Mouse (Mus musculus) heart, embryonic 13.5 days (tissue): ENCODE results near the gene Hcrt. TPM values are rescaled to one million over a fixed set of nuclear protein-coding genes. Genes with fewer than 3 reads are reported as not detected.

Experiments used
- ATAC-seq: fragments of 200-750 bp; cut with Nextera tagmentation; 2 replicates; pipeline ENCODE4 v1.8.0; 2017; ENCODE audit warnings: moderate TSS enrichment; ENCODE audit not compliant: insufficient number of reproducible peaks, low FRiP score, low TSS enrichment; ENCODE audit errors: extremely low read depth
- H3K27ac ChIP-seq: fragments of 300-500 bp; sonication (generic); replicated peaks from 2 replicates; pipeline ENCODE4 v1.5.1; 2015; ENCODE audit warnings: moderate library complexity, mild to moderate bottlenecking, inconsistent platforms
- H3K27me3 ChIP-seq: fragments of 300-500 bp; sonication (generic); replicated peaks from 2 replicates; pipeline ENCODE4 v1.6.1; 2015; ENCODE audit warnings: mild to moderate bottlenecking, inconsistent platforms
- H3K36me3 ChIP-seq: fragments of 300-500 bp; sonication (generic); 2 replicates; pipeline ENCODE4 v1.6.1; 2015; ENCODE audit warnings: mild to moderate bottlenecking, inconsistent platforms
- H3K4me1 ChIP-seq: fragments of 300-500 bp; sonication (generic); 2 replicates; pipeline ENCODE4 v1.6.1; 2015; ENCODE audit warnings: inconsistent platforms
- H3K4me2 ChIP-seq: fragments of 300-500 bp; sonication (generic); 2 replicates; pipeline ENCODE4 v1.6.1; 2015; ENCODE audit warnings: inconsistent platforms, mild to moderate bottlenecking, moderate library complexity
- H3K4me3 ChIP-seq: fragments of 300-500 bp; sonication (generic); 2 replicates; pipeline ENCODE4 v1.5.1; 2015; ENCODE audit warnings: moderate library complexity, mild to moderate bottlenecking, inconsistent platforms
- H3K9ac ChIP-seq: fragments of 300-500 bp; sonication (generic); 2 replicates; pipeline ENCODE4 v1.6.1; 2015; ENCODE audit warnings: inconsistent platforms, mild to moderate bottlenecking, moderate library complexity
- H3K9me3 ChIP-seq: fragments of 300-500 bp; sonication (generic); 2 replicates; pipeline ENCODE4 v1.6.1; 2016; ENCODE audit warnings: inconsistent platforms
- WGBS: fragments of 180-500 bp; shearing (Covaris S2); methylation state at CpG from one replicate; pipeline ENCODE4 v1.1.7; 2015; ENCODE audit warnings: mixed read lengths; 5-methylcytosine and 5-hydroxymethylcytosine counted together
- polyA plus RNA-seq: library from polyadenylated mRNA; unstranded; fragments of >200 nt; fragmentation: Nextera tagmentation; extraction: Ambion mirVana; gene quantifications from 2 replicates; pipeline ENCODE4 v1.2.1, GENCODE M21; 2015

The Hcrt gene
- polyA plus RNA-seq, 1 experiment from 2014 or later, result not detected

GRCm38 (mm10) chr11:100789702-100790101 lies 27.0 kb upstream of the Hcrt start:
- no peak for ATAC-seq
- Histone ChIP-seq H3K27me3 (no peaks in the 10 kb centered on the region), H3K4me1 (peaks cover 7% of the 10 kb centered on the region; the same call in 1 of the 2 replicates), H3K27ac (no peak overlapping the region), H3K9me3 (no peaks in the 10 kb centered on the region), H3K9ac (no peak overlapping the region), H3K36me3 (peaks cover 93% of the 10 kb centered on the region), H3K4me2 (no peak overlapping the region), H3K4me3 (no peak overlapping the region)
- WGBS, result 86% methylated on average over 3 of the region's 3 CpGs

GRCm38 (mm10) chr11:100785774-100786173 lies 23.0 kb upstream of the Hcrt start:
- H3K27ac ChIP-seq, result no peak overlapping the region
- WGBS, result 92% methylated on average over 2 of the region's 2 CpGs
- peaks cover 94% of the 10 kb centered on the region for H3K36me3 ChIP-seq
- H3K4me2 ChIP-seq, result no peak overlapping the region
- no peak overlapping the region for H3K9ac ChIP-seq
- ATAC-seq, result no peak
- no peaks in the 10 kb centered on the region for H3K9me3 ChIP-seq
- H3K4me3 ChIP-seq, result no peak overlapping the region
- H3K27me3 ChIP-seq, result no peaks in the 10 kb centered on the region
- peaks cover 10% of the 10 kb centered on the region for H3K4me1 ChIP-seq

- Histone ChIP-seq H3K4me1 (peaks cover 6% of the 10 kb centered on the region), H3K9me3 (no peaks in the 10 kb centered on the region), H3K27me3 (no peaks in the 10 kb centered on the region), H3K4me2 (no peak overlapping the region), H3K27ac (no peak overlapping the region), H3K36me3 (peaks cover 94% of the 10 kb centered on the region), H3K4me3 (no peak overlapping the region), H3K9ac (no peak overlapping the region)
- 73% methylated on average over 8 of the region's 8 CpGs for WGBS
- ATAC-seq, result no peak
Observed at GRCm38 (mm10) chr11:100784286-100784685, 21.6 kb upstream of the Hcrt start.

- no peak overlapping the region for H3K4me3 ChIP-seq
- no peaks in the 10 kb centered on the region for H3K27me3 ChIP-seq
- H3K4me1 ChIP-seq, result peaks cover 6% of the 10 kb centered on the region
- H3K4me2 ChIP-seq, result no peak overlapping the region
- no peak for ATAC-seq
- WGBS, result 84% methylated on average over 13 of the region's 13 CpGs
- no peaks in the 10 kb centered on the region for H3K9me3 ChIP-seq
- H3K36me3 ChIP-seq, result peaks cover 87% of the 10 kb centered on the region
- no peak overlapping the region for H3K9ac ChIP-seq
- H3K27ac ChIP-seq, result 0 out of 2 replicates have a peak overlapping the region, but pooled peaks have one; percentile 4
Observed at GRCm38 (mm10) chr11:100782568-100782967, 19.8 kb upstream of the Hcrt start.

GRCm38 (mm10) chr11:100781763-100782475 lies 19.2 kb upstream of the Hcrt start:
- WGBS, result 75% methylated on average over 15 of the region's 15 CpGs
- H3K9me3 ChIP-seq, result no peaks in the 10 kb centered on the region
- H3K4me2 ChIP-seq, result no peak overlapping the region
- peaks cover 80% of the 10 kb centered on the region for H3K36me3 ChIP-seq
- peak overlapping the region; percentile 49 for H3K27ac ChIP-seq
- H3K4me1 ChIP-seq, result peaks cover 6% of the 10 kb centered on the region
- no peak for ATAC-seq
- no peaks in the 10 kb centered on the region for H3K27me3 ChIP-seq
- H3K4me3 ChIP-seq, result no peak overlapping the region
- H3K9ac ChIP-seq, result no peak overlapping the region

GRCm38 (mm10) chr11:100780247-100780646 lies 17.5 kb upstream of the Hcrt start:
- Histone ChIP-seq H3K27ac (0 out of 2 replicates have a peak overlapping the region, but pooled peaks have one; percentile 12), H3K4me2 (no peak overlapping the region), H3K27me3 (no peaks in the 10 kb centered on the region), H3K4me3 (no peak overlapping the region), H3K9ac (no peak overlapping the region), H3K4me1 (peaks cover 6% of the 10 kb centered on the region), H3K9me3 (no peaks in the 10 kb centered on the region), H3K36me3 (peaks cover 63% of the 10 kb centered on the region)
- ATAC-seq, result no peak
- WGBS, result 67% methylated on average over 8 of the region's 8 CpGs

GRCm38 (mm10) chr11:100778069-100778468 lies 15.3 kb upstream of the Hcrt start:
- H3K4me2 ChIP-seq, result no peak overlapping the region
- no peak overlapping the region for H3K4me3 ChIP-seq
- no peak for ATAC-seq
- H3K9ac ChIP-seq, result no peak overlapping the region
- H3K27me3 ChIP-seq, result no peaks in the 10 kb centered on the region
- H3K36me3 ChIP-seq, result peaks cover 43% of the 10 kb centered on the region
- peaks cover 6% of the 10 kb centered on the region for H3K4me1 ChIP-seq
- 54% methylated on average over 3 of the region's 3 CpGs for WGBS
- no peaks in the 10 kb centered on the region for H3K9me3 ChIP-seq
- no peak overlapping the region for H3K27ac ChIP-seq

GRCm38 (mm10) chr11:100775921-100776320 lies 13.2 kb upstream of the Hcrt start:
- H3K9me3 ChIP-seq, result no peaks in the 10 kb centered on the region
- H3K4me1 ChIP-seq, result no peaks in the 10 kb centered on the region
- H3K4me3 ChIP-seq, result no peak overlapping the region
- WGBS, result 79% methylated on average over 10 of the region's 10 CpGs
- H3K27ac ChIP-seq, result no peak overlapping the region
- no peak overlapping the region for H3K9ac ChIP-seq
- H3K4me2 ChIP-seq, result no peak overlapping the region
- peaks cover 26% of the 10 kb centered on the region for H3K36me3 ChIP-seq
- H3K27me3 ChIP-seq, result no peaks in the 10 kb centered on the region
- no peak for ATAC-seq

- Histone ChIP-seq H3K9ac (no peak overlapping the region), H3K36me3 (peaks cover 10% of the 10 kb centered on the region), H3K9me3 (no peaks in the 10 kb centered on the region), H3K4me2 (no peak overlapping the region), H3K4me3 (no peak overlapping the region), H3K27me3 (no peaks in the 10 kb centered on the region), H3K27ac (no peak overlapping the region), H3K4me1 (peaks cover 7% of the 10 kb centered on the region)
- WGBS, result 82% methylated on average over 4 of the region's 4 CpGs
- ATAC-seq, result no peak
Observed at GRCm38 (mm10) chr11:100774261-100774660, 11.5 kb upstream of the Hcrt start.

GRCm38 (mm10) chr11:100770646-100771408 lies 8.1 kb upstream of the Hcrt start, which contains the start of gene Ghdc:
Gene Ghdc (minus strand): TSS chr11:100770957.
- peak within 1 kb of the TSS; percentile 77 for H3K4me3 ChIP-seq
- H3K36me3 ChIP-seq, result peaks cover 5% of the 10 kb centered on the region; the same call in 1 of the 2 replicates
- no peaks in the 10 kb centered on the region for H3K9me3 ChIP-seq
- peak within 1 kb of the TSS; percentile 60 for H3K27ac ChIP-seq
- peaks cover 7% of the 10 kb centered on the region for H3K4me1 ChIP-seq
- peak within 1 kb of the TSS; percentile 84 for H3K9ac ChIP-seq
- ATAC-seq, result 0 out of 2 replicates have a peak, but pooled peaks have one; percentile 14
- H3K27me3 ChIP-seq, result no peaks in the 10 kb centered on the region
- peak within 1 kb of the TSS; percentile 76 for H3K4me2 ChIP-seq
- WGBS, result 14% methylated on average over 17 of the region's 17 CpGs

- H3K27ac ChIP-seq, result 0 out of 2 replicates have a peak overlapping the region, but pooled peaks have one; percentile 60
- no peak for ATAC-seq
- peaks cover 7% of the 10 kb centered on the region for H3K4me1 ChIP-seq
- no peaks in the 10 kb centered on the region for H3K9me3 ChIP-seq
- H3K36me3 ChIP-seq, result peaks cover 5% of the 10 kb centered on the region; the same call in 1 of the 2 replicates
- peak overlapping the region; percentile 76 for H3K4me2 ChIP-seq
- H3K9ac ChIP-seq, result peak overlapping the region; percentile 84
- 55% methylated on average over 6 of the region's 6 CpGs for whole genome bisulfite sequencing
- H3K4me3 ChIP-seq, result peak overlapping the region; percentile 77
- no peaks in the 10 kb centered on the region; the same call in 1 of the 2 replicates for H3K27me3 ChIP-seq
Observed at GRCm38 (mm10) chr11:100769980-100770379, 7.2 kb upstream of the Hcrt start.
